Mouse (Mus musculus): ENCODE results near the gene Stag1. TPM values are rescaled to one million over a fixed set of nuclear protein-coding genes. Genes with fewer than 3 reads are reported as not detected.
A peak's percentile ranks its signal among the peaks of the same experiment; 100 is the strongest.

Stag1 gene
- 42.7 and 53.7 TPM in 2 replicates for polyA plus RNA-seq (2016; fragmentation: Nextera tagmentation; extraction: Ambion mirVana)

- no peak for ATAC-seq (ENCODE audit: low FRiP score, low read depth)
- no peaks in the 10 kb centered on the region for H3K4me1 ChIP-seq
- H3K9me3 ChIP-seq: no peaks in the 10 kb centered on the region
- WGBS: 90% methylated on average over 8 of the region's 8 CpGs
- no peak within 1 kb of the TSS for H3K4me2 ChIP-seq (replicated peaks)
- no peaks in the 10 kb centered on the region for H3K27me3 ChIP-seq (replicated peaks)
- no peak within 1 kb of the TSS for H3K27ac ChIP-seq
- H3K4me3 ChIP-seq: no peak within 1 kb of the TSS
- no peaks in the 10 kb centered on the region for H3K36me3 ChIP-seq
- no peak within 1 kb of the TSS for H3K9ac ChIP-seq
Measured at GRCm38 (mm10) chr9:100597546-100597945, at the start of gene Stag1. Stag1 (plus strand) TSS chr9:100597798.

- 90% methylated on average over 2 of the region's 2 CpGs for WGBS
- Histone ChIP-seq H3K9ac (no peak overlapping the region), H3K36me3 (peaks cover 20% of the 10 kb centered on the region), H3K4me3 (no peak overlapping the region), H3K4me2 (replicated peaks) (no peak overlapping the region), H3K4me1 (peaks cover 19% of the 10 kb centered on the region), H3K27me3 (replicated peaks) (no peaks in the 10 kb centered on the region), H3K27ac (no peak overlapping the region), H3K9me3 (peaks cover 10% of the 10 kb centered on the region; the same call in 1 of the 2 replicates)
- no peak for ATAC-seq (ENCODE audit: low FRiP score, low read depth)
Measured at GRCm38 (mm10) chr9:100548313-100548712, 49.3 kb upstream of the Stag1 start.

GRCm38 (mm10) chr9:100555686-100556085 is 41.9 kb upstream of the Stag1 start:
- H3K4me1 ChIP-seq: no peaks in the 10 kb centered on the region
- no peak for ATAC-seq (ENCODE audit: low FRiP score, low read depth)
- 83% methylated on average over 5 of the region's 5 CpGs for WGBS

GRCm38 (mm10) chr9:100558023-100558573 is 39.5 kb upstream of the Stag1 start:
- WGBS: 89% methylated on average over 4 of the region's 4 CpGs
- Histone ChIP-seq H3K9me3 (no peaks in the 10 kb centered on the region), H3K27me3 (replicated peaks) (no peaks in the 10 kb centered on the region), H3K27ac (no peak overlapping the region), H3K36me3 (peaks cover 2% of the 10 kb centered on the region; the same call in 1 of the 2 replicates), H3K4me2 (replicated peaks) (no peak overlapping the region), H3K9ac (no peak overlapping the region), H3K4me1 (no peaks in the 10 kb centered on the region), H3K4me3 (no peak overlapping the region)
- ATAC-seq (ENCODE audit: low FRiP score, low read depth): no peak

More at GRCm38 (mm10) chr9:100555686-100556085, 41.9 kb upstream of the Stag1 start:
- H3K4me2 ChIP-seq (replicated peaks): no peak overlapping the region
- H3K9ac ChIP-seq: no peak overlapping the region
- H3K27ac ChIP-seq: no peak overlapping the region
- no peaks in the 10 kb centered on the region for H3K9me3 ChIP-seq
- H3K4me3 ChIP-seq: no peak overlapping the region
- peaks cover 9% of the 10 kb centered on the region for H3K36me3 ChIP-seq
- no peaks in the 10 kb centered on the region for H3K27me3 ChIP-seq (replicated peaks)

- no peaks in the 10 kb centered on the region for H3K4me1 ChIP-seq
- no peaks in the 10 kb centered on the region for H3K36me3 ChIP-seq
- H3K9ac ChIP-seq: no peak overlapping the region
- H3K9me3 ChIP-seq: no peaks in the 10 kb centered on the region
- no peaks in the 10 kb centered on the region for H3K27me3 ChIP-seq (replicated peaks)
- no peak overlapping the region for H3K4me2 ChIP-seq (replicated peaks)
- H3K4me3 ChIP-seq: no peak overlapping the region
- H3K27ac ChIP-seq: no peak overlapping the region
- no peak for ATAC-seq (ENCODE audit: low FRiP score, low read depth)
Measured at GRCm38 (mm10) chr9:100558991-100559390, 38.6 kb upstream of the Stag1 start.

GRCm38 (mm10) chr9:100560251-100560890 is 37.2 kb upstream of the Stag1 start:
- Histone ChIP-seq H3K9ac (no peak overlapping the region), H3K9me3 (no peaks in the 10 kb centered on the region), H3K4me3 (no peak overlapping the region), H3K4me1 (no peaks in the 10 kb centered on the region), H3K4me2 (replicated peaks) (no peak overlapping the region), H3K27me3 (replicated peaks) (no peaks in the 10 kb centered on the region), H3K36me3 (no peaks in the 10 kb centered on the region), H3K27ac (no peak overlapping the region)
- no peak for ATAC-seq (ENCODE audit: low FRiP score, low read depth)
- WGBS: 87% methylated on average over 10 of the region's 10 CpGs

GRCm38 (mm10) chr9:100569798-100570625 is 27.6 kb upstream of the Stag1 start:
- 10% methylated on average over 32 of the region's 32 CpGs for WGBS
- H3K27me3 ChIP-seq (replicated peaks): no peaks in the 10 kb centered on the region
- peak; percentile 54 for ATAC-seq (ENCODE audit: low FRiP score, low read depth)
- H3K4me2 ChIP-seq (replicated peaks): peak overlapping the region; percentile 85
- peaks cover 9% of the 10 kb centered on the region; the same call in 1 of the 2 replicates for H3K4me1 ChIP-seq
- H3K9ac ChIP-seq: peak overlapping the region; percentile 58
- no peaks in the 10 kb centered on the region for H3K36me3 ChIP-seq
- peak overlapping the region; percentile 65 for H3K4me3 ChIP-seq
- H3K27ac ChIP-seq: no peak overlapping the region
- no peaks in the 10 kb centered on the region for H3K9me3 ChIP-seq

GRCm38 (mm10) chr9:100570626-100571233 is 26.9 kb upstream of the Stag1 start, which contains the start of gene Slc35g2:
Slc35g2 (minus strand) TSS chr9:100571090.
- H3K4me1 ChIP-seq: peaks cover 9% of the 10 kb centered on the region; the same call in 1 of the 2 replicates
- no peaks in the 10 kb centered on the region for H3K9me3 ChIP-seq
- no peaks in the 10 kb centered on the region for H3K27me3 ChIP-seq (replicated peaks)
- H3K4me3 ChIP-seq: peak within 1 kb of the TSS; percentile 65
- no peak within 1 kb of the TSS for H3K27ac ChIP-seq
- peak within 1 kb of the TSS; percentile 85 for H3K4me2 ChIP-seq (replicated peaks)
- H3K36me3 ChIP-seq: no peaks in the 10 kb centered on the region
- ATAC-seq (ENCODE audit: low FRiP score, low read depth): peak; percentile 92
- peak within 1 kb of the TSS; percentile 58 for H3K9ac ChIP-seq
- WGBS: under 1% methylated on average over 55 of the region's 55 CpGs

- Histone ChIP-seq H3K36me3 (no peaks in the 10 kb centered on the region), H3K27ac (no peak overlapping the region), H3K27me3 (replicated peaks) (no peaks in the 10 kb centered on the region), H3K4me2 (replicated peaks) (peak overlapping the region; percentile 85), H3K9me3 (no peaks in the 10 kb centered on the region), H3K4me1 (peaks cover 9% of the 10 kb centered on the region; the same call in 1 of the 2 replicates), H3K4me3 (no peak overlapping the region), H3K9ac (no peak overlapping the region)
- no peak for ATAC-seq (ENCODE audit: low FRiP score, low read depth)
- 88% methylated on average over 1 of the region's 1 CpGs for WGBS
Measured at GRCm38 (mm10) chr9:100571511-100571910, 26.1 kb upstream of the Stag1 start.

- Histone ChIP-seq H3K27ac (no peak overlapping the region), H3K9ac (no peak overlapping the region), H3K4me3 (no peak overlapping the region), H3K36me3 (no peaks in the 10 kb centered on the region), H3K4me2 (replicated peaks) (no peak overlapping the region), H3K4me1 (peaks cover 9% of the 10 kb centered on the region; the same call in 1 of the 2 replicates), H3K27me3 (replicated peaks) (no peaks in the 10 kb centered on the region), H3K9me3 (no peaks in the 10 kb centered on the region)
- 82% methylated on average over 2 of the region's 2 CpGs for WGBS
- ATAC-seq (ENCODE audit: low FRiP score, low read depth): no peak
Measured at GRCm38 (mm10) chr9:100573300-100573699, 24.3 kb upstream of the Stag1 start.

GRCm38 (mm10) chr9:100573942-100574341 is 23.7 kb upstream of the Stag1 start:
- H3K27ac ChIP-seq: no peak overlapping the region
- H3K4me3 ChIP-seq: no peak overlapping the region
- no peaks in the 10 kb centered on the region for H3K9me3 ChIP-seq
- 69% methylated on average over 5 of the region's 5 CpGs for WGBS
- H3K4me1 ChIP-seq: peaks cover 9% of the 10 kb centered on the region; the same call in 1 of the 2 replicates
- H3K4me2 ChIP-seq (replicated peaks): no peak overlapping the region
- H3K27me3 ChIP-seq (replicated peaks): no peaks in the 10 kb centered on the region
- H3K9ac ChIP-seq: no peak overlapping the region
- ATAC-seq (ENCODE audit: low FRiP score, low read depth): no peak
- no peaks in the 10 kb centered on the region for H3K36me3 ChIP-seq
